Mouse (Mus musculus): ENCODE results near the gene Hist1h4f.

DNA sequence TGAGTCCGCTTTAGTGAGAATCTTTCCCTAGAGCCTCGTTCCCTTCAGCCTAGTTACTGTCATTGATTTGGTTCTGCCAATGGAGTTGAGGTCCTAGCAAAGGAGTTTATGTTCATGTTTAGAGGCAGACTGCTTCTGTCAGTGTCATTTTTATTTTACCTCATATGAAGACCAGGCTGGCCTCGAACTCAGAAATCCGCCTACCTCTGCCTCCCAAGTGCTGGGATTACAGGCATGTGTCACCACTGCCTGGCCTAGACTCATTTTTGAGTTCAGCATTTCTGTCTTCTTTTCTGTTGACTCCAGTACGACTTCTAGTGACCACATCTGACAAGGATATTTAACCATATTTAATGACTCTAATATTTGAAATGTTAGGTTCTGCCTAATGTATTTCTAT is 36.2 kb downstream of the Hist1h4f start:
- TF ChIP-seq CTCF (conservative IDR thresholded peaks at IDR 0.05; ENCODE audit: insufficient read depth, insufficient read length, low read depth, low read length) (no peak), POLR2A (IDR thresholded peaks at IDR 0.05; ENCODE audit: low read depth, low read length) (no peak)

Data from kidney, adult 2 months (tissue).